Mouse (Mus musculus) limb, embryonic 13.5 days (tissue): ENCODE results near the gene Tarbp2. TPM values are rescaled to one million over a fixed set of nuclear protein-coding genes. Genes with fewer than 3 reads are reported as not detected.

ENCODE experiments used
- ATAC-seq: fragments of 200-750 bp; cut with Nextera tagmentation; 2 replicates; pipeline ENCODE4 v1.8.0; 2017; ENCODE audit warnings: low read depth, moderate number of reproducible peaks, moderate TSS enrichment; ENCODE audit not compliant: low FRiP score
- H3K27ac ChIP-seq: fragments of 300-500 bp; sonication (generic); 2 replicates; pipeline ENCODE4 v1.5.1; 2015; ENCODE audit warnings: inconsistent platforms, mild to moderate bottlenecking, moderate library complexity
- H3K27me3 ChIP-seq: fragments of 300-500 bp; sonication (generic); 2 replicates; pipeline ENCODE4 v1.6.1; 2015; ENCODE audit warnings: mild to moderate bottlenecking, inconsistent platforms
- H3K36me3 ChIP-seq: fragments of 300-500 bp; sonication (generic); 2 replicates; pipeline ENCODE4 v1.6.1; 2015; ENCODE audit warnings: inconsistent platforms, mild to moderate bottlenecking, moderate library complexity
- H3K4me1 ChIP-seq: fragments of 300-500 bp; sonication (generic); 2 replicates; pipeline ENCODE4 v1.6.1; 2015; ENCODE audit warnings: inconsistent platforms
- H3K4me2 ChIP-seq: fragments of 300-500 bp; sonication (generic); replicated peaks from 2 replicates; pipeline ENCODE4 v1.6.1; 2015; ENCODE audit warnings: inconsistent platforms, mild to moderate bottlenecking, moderate library complexity
- H3K4me3 ChIP-seq: fragments of 300-500 bp; sonication (generic); 2 replicates; pipeline ENCODE4 v1.5.1; 2015; ENCODE audit warnings: moderate library complexity, mild to moderate bottlenecking, inconsistent platforms
- H3K9ac ChIP-seq: fragments of 300-500 bp; sonication (generic); 2 replicates; pipeline ENCODE4 v1.6.1; 2015; ENCODE audit warnings: mild to moderate bottlenecking, inconsistent platforms
- H3K9me3 ChIP-seq: fragments of 300-500 bp; sonication (generic); 2 replicates; pipeline ENCODE4 v1.6.1; 2016; ENCODE audit warnings: inconsistent platforms
- WGBS: fragments of 180-500 bp; shearing (Covaris S2); methylation state at CpG from one replicate; pipeline ENCODE4 v1.1.7; 2015; 5-methylcytosine and 5-hydroxymethylcytosine counted together
- polyA plus RNA-seq: library from polyadenylated mRNA; unstranded; fragments of >200 nt; fragmentation: Nextera tagmentation; extraction: Ambion mirVana; gene quantifications from 2 replicates; pipeline ENCODE4 v1.2.1, GENCODE M21; 2015

Tarbp2 gene
- 101 and 107 TPM in 2 replicates for polyA plus RNA-seq

DNA sequence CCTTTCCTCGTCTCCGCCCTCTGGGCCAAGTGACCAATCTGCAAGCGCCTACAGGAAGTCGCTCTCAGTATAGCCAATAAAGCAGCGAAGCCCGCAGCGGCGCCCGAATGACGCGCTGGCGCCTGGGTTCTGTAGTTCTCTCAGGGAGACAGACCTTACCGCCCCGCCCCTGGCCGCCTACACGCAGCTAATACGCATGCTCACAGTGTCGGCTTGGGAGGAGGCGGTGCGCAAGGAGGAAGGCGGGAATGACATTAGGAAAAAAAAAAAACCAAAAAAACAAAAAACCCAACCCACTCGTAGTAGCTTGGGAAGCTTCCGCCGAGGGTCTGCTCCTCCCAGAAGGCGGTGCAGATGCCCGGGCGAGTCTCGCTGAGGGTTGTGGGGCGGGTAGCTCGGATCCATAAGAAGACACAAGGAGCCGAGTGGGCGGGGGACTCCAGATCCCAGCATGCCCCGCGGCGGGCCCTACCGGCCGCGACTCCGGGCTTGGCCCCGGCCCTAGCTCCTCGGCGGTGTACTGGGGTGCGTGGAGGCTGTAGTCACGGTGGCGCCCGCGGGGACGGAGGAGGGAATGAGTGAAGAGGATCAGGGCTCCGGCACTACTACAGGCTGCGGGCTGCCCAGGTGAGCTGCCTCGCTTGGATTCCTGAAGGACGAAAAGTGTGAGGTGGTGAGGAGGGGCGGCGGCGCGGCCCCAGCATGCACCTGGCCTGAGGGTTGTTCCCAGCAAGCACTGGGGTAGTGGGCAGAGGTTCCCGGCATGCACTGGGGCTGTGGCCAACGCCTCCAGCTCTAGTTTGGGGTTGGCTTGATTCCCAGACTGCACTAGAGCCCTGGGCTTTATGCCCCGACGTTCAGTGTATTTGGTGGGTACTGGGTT is at the start of gene Tarbp2:
Tarbp2 (plus strand) TSS at position 217 of the 883 bp plus-strand sequence.
- H3K9ac ChIP-seq, result peak within 1 kb of the TSS; percentile 81
- peak within 1 kb of the TSS; percentile 67 for H3K4me3 ChIP-seq
- peaks cover 39% of the 10 kb centered on the region for H3K4me1 ChIP-seq
- H3K9me3 ChIP-seq, result no peaks in the 10 kb centered on the region
- ATAC-seq, result peak; percentile 92
- H3K27me3 ChIP-seq, result no peaks in the 10 kb centered on the region
- peak within 1 kb of the TSS; percentile 99 for H3K27ac ChIP-seq
- H3K4me2 ChIP-seq, result peak within 1 kb of the TSS; percentile 88
- H3K36me3 ChIP-seq, result peaks cover 28% of the 10 kb centered on the region
- under 1% methylated on average over 59 of the region's 60 CpGs for WGBS

- 94% methylated on average over 9 of the region's 9 CpGs for WGBS
- no peak for ATAC-seq
- no peak overlapping the region for H3K4me3 ChIP-seq
- peaks cover 17% of the 10 kb centered on the region for H3K4me1 ChIP-seq
- H3K27ac ChIP-seq, result no peak overlapping the region
- H3K9ac ChIP-seq, result no peak overlapping the region
- no peak overlapping the region for H3K4me2 ChIP-seq
- no peaks in the 10 kb centered on the region for H3K27me3 ChIP-seq
- peaks cover 4% of the 10 kb centered on the region for H3K36me3 ChIP-seq
- H3K9me3 ChIP-seq, result no peaks in the 10 kb centered on the region
These were observed 49.2 kb upstream of the Tarbp2 start for GRCm38 (mm10) chr15:102468675-102469370.

- peak within 1 kb of the TSS; percentile 98 for H3K27ac ChIP-seq
- H3K4me1 ChIP-seq, result peaks cover 17% of the 10 kb centered on the region
- under 1% methylated on average over 34 of the region's 40 CpGs for WGBS
- H3K9ac ChIP-seq, result peak within 1 kb of the TSS; percentile 96
- H3K9me3 ChIP-seq, result no peaks in the 10 kb centered on the region
- peak; percentile 99 for ATAC-seq
- H3K27me3 ChIP-seq, result no peaks in the 10 kb centered on the region
- peaks cover 18% of the 10 kb centered on the region for H3K36me3 ChIP-seq
- peak within 1 kb of the TSS; percentile 82 for H3K4me3 ChIP-seq
- H3K4me2 ChIP-seq, result peak within 1 kb of the TSS; percentile 63
These were observed 47.8 kb upstream of the Tarbp2 start, which contains the start of gene Pcbp2 for GRCm38 (mm10) chr15:102470183-102470604. Gene Pcbp2, plus strand, starts transcription at chr15:102470539.

DNA sequence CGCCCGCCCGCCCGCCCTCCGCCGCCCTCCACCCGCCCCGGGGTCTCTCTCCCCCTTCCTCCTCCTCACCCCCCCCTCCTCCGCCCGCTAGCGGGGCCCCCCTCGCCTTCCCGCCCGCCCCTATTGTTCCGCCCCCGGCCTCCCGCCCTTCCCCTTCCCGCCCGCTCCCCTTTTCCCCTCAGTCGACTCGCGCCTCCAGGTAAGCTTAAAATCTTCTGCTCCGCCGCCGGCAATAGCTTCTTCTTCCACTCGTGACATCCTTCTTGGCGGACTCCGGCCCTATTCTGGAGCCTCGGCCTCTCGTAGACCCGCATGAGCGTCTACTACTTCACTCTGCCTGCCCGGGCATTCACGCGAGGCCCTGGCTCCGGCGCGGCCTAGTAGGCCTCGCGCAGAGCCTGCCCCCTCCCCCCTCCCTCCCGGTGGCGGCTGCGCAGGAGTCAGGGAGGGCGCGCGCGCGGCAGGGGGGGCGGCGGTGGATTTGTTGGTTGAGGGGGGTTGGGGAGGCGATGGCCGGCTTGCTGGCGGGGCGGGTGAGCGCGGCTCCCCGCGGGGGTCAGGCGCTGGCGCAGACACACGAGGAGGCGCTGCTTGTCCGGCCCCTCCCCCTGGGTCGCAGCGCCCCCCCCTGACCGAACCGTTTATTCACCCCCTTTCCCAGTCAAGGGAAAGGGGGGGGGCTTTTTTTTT is 47.2 kb upstream of the Tarbp2 start:
- WGBS, result under 1% methylated on average over 37 of the region's 67 CpGs
- H3K4me2 ChIP-seq, result peak overlapping the region; percentile 63
- H3K27me3 ChIP-seq, result no peaks in the 10 kb centered on the region
- H3K27ac ChIP-seq, result peak overlapping the region; percentile 98
- no peaks in the 10 kb centered on the region for H3K9me3 ChIP-seq
- peak overlapping the region; percentile 82 for H3K4me3 ChIP-seq
- peaks cover 17% of the 10 kb centered on the region for H3K4me1 ChIP-seq
- peak overlapping the region; percentile 96 for H3K9ac ChIP-seq
- peaks cover 23% of the 10 kb centered on the region for H3K36me3 ChIP-seq
- peak; percentile 60 for ATAC-seq

GRCm38 (mm10) chr15:102471295-102471645 is 46.7 kb upstream of the Tarbp2 start:
- Histone ChIP-seq H3K9me3 (no peaks in the 10 kb centered on the region), H3K4me1 (peaks cover 17% of the 10 kb centered on the region), H3K27ac (peak overlapping the region; percentile 98), H3K36me3 (peaks cover 29% of the 10 kb centered on the region), H3K4me2 (peak overlapping the region; percentile 63), H3K9ac (peak overlapping the region; percentile 96), H3K4me3 (peak overlapping the region; percentile 82), H3K27me3 (no peaks in the 10 kb centered on the region)
- WGBS, result 1% methylated on average over 10 of the region's 10 CpGs
- no peak for ATAC-seq

- H3K9me3 ChIP-seq, result no peaks in the 10 kb centered on the region
- peak overlapping the region; percentile 63 for H3K4me2 ChIP-seq
- no peak overlapping the region for H3K27ac ChIP-seq
- peak overlapping the region; percentile 96 for H3K9ac ChIP-seq
- H3K4me3 ChIP-seq, result peak overlapping the region; percentile 82
- no peak for ATAC-seq
- peaks cover 17% of the 10 kb centered on the region for H3K4me1 ChIP-seq
- peaks cover 33% of the 10 kb centered on the region for H3K36me3 ChIP-seq
- no peaks in the 10 kb centered on the region for H3K27me3 ChIP-seq
These were observed 46.3 kb upstream of the Tarbp2 start for GRCm38 (mm10) chr15:102471727-102472126.

DNA sequence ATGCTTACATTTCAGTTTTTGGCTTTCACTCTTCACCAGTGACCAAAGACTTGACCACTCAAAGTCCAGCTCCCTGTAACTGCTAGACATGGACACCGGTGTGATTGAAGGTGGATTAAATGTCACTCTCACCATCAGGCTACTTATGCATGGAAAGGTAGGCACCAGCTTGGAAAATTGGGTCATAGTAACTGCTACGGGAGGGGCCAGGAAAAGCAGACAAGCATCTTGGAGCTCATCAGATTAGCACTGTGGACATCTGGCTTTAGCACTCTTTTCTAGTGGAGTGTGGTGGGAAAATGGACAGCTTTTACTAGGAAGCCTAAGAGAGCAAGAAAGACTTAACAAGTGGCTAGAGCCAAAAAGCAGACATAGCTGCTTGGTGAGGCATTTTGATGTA is 44.7 kb upstream of the Tarbp2 start:
- Histone ChIP-seq H3K4me2 (peak overlapping the region; percentile 31; the same call in 1 of the 2 replicates), H3K4me3 (no peak overlapping the region), H3K4me1 (peaks cover 17% of the 10 kb centered on the region), H3K9ac (no peak overlapping the region), H3K27me3 (no peaks in the 10 kb centered on the region), H3K27ac (no peak overlapping the region), H3K9me3 (no peaks in the 10 kb centered on the region), H3K36me3 (peaks cover 47% of the 10 kb centered on the region)
- WGBS, result 74% methylated on average over 2 of the region's 2 CpGs
- no peak for ATAC-seq

- Histone ChIP-seq H3K4me1 (peaks cover 17% of the 10 kb centered on the region), H3K36me3 (peaks cover 59% of the 10 kb centered on the region), H3K9me3 (no peaks in the 10 kb centered on the region), H3K4me3 (no peak overlapping the region), H3K4me2 (no peak overlapping the region), H3K27me3 (no peaks in the 10 kb centered on the region), H3K9ac (no peak overlapping the region), H3K27ac (no peak overlapping the region)
- no peak for ATAC-seq
- WGBS, result 86% methylated on average over 2 of the region's 2 CpGs
These were observed 43.5 kb upstream of the Tarbp2 start for GRCm38 (mm10) chr15:102474520-102474919.

- no peak overlapping the region for H3K27ac ChIP-seq
- ATAC-seq, result no peak
- H3K4me2 ChIP-seq, result no peak overlapping the region
- no peaks in the 10 kb centered on the region for H3K4me1 ChIP-seq
- no peak overlapping the region for H3K4me3 ChIP-seq
- H3K9me3 ChIP-seq, result no peaks in the 10 kb centered on the region
- no peak overlapping the region for H3K9ac ChIP-seq
- peaks cover 84% of the 10 kb centered on the region for H3K36me3 ChIP-seq
- 83% methylated on average over 3 of the region's 3 CpGs for WGBS
- H3K27me3 ChIP-seq, result no peaks in the 10 kb centered on the region
These were observed 34.9 kb upstream of the Tarbp2 start for GRCm38 (mm10) chr15:102483136-102483535.

DNA sequence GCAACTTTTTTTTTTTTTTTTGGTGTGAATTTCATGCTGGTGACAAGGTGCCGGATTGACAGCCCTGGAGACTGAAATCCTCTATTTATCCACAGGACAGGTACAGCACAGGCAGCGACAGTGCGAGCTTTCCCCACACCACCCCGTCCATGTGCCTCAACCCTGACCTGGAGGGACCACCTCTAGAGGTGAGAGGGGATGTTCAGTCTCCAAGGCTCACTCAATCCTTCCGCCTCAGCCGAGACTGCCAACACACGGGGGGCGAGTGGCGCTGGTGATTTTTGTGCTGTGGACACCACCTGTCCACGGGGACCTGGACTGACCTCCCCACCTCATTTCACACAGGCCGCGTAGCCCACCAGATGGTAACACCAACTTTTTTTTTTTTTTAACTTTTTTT is 32.1 kb upstream of the Tarbp2 start:
- Histone ChIP-seq H3K4me3 (no peak overlapping the region), H3K36me3 (peaks cover 85% of the 10 kb centered on the region), H3K27me3 (no peaks in the 10 kb centered on the region), H3K27ac (no peak overlapping the region), H3K4me2 (no peak overlapping the region), H3K4me1 (no peaks in the 10 kb centered on the region), H3K9me3 (no peaks in the 10 kb centered on the region), H3K9ac (no peak overlapping the region)
- WGBS, result 92% methylated on average over 12 of the region's 12 CpGs
- ATAC-seq, result no peak

DNA sequence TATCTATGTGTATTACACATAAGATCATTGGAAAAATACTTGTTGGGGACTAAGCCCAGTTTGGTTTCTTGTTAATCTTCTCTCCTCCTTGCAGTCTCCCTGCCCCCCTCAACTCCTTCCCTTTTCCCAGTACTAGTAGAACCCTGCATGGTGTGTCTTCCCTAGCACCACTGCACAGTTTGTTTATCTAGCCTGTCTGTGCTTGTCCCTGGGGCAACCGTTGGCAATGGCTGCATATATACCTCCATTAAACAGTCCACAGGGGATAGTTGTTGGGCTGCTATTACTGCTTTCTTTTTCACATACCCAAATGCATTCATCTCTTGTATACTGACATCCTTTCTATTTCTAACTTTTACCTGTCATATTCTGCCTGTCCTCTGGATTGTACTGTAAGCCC is 30.3 kb upstream of the Tarbp2 start:
- 75% methylated on average over 1 of the region's 1 CpGs for WGBS
- H3K9ac ChIP-seq, result no peak overlapping the region
- H3K36me3 ChIP-seq, result peaks cover 84% of the 10 kb centered on the region
- no peak overlapping the region for H3K27ac ChIP-seq
- ATAC-seq, result no peak
- no peaks in the 10 kb centered on the region for H3K4me1 ChIP-seq
- H3K27me3 ChIP-seq, result no peaks in the 10 kb centered on the region
- H3K9me3 ChIP-seq, result no peaks in the 10 kb centered on the region
- H3K4me3 ChIP-seq, result no peak overlapping the region
- H3K4me2 ChIP-seq, result no peak overlapping the region

DNA sequence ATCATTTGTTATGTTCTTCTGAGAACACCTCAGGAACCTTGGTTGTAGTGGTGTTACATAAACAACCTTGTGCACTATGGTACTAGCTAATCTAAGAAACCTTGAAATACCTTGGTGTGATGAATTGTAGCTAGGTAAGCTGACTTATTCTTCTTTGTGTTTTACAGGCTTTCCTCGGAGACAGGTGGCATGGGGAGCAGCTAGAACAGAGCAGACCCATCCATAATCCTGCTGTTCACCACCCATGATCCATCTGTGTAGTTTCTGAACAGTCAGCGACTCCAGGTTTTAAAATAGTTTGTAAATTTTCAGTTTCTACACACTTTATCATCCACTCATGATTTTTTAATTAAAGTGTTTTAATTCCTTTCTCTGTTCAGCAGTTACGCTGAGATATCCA is 19.7 kb upstream of the Tarbp2 start:
- Histone ChIP-seq H3K27me3 (no peaks in the 10 kb centered on the region), H3K4me2 (no peak overlapping the region), H3K36me3 (peaks cover 95% of the 10 kb centered on the region), H3K4me3 (no peak overlapping the region), H3K9me3 (no peaks in the 10 kb centered on the region), H3K27ac (no peak overlapping the region), H3K4me1 (no peaks in the 10 kb centered on the region), H3K9ac (no peak overlapping the region)
- no peak for ATAC-seq
- WGBS, result 90% methylated on average over 3 of the region's 3 CpGs
